Mouse (Mus musculus) cortical plate, adult 2 months (tissue): ENCODE measurements around the gene Cdk14.

Source experiments
- CTCF ChIP-seq: fragments of 200-500 bp; IDR thresholded peaks from 2 replicates; pipeline ENCODE4 v1.5.1; 2011; ENCODE audit warnings: mild to moderate bottlenecking, control low read depth, low read length; ENCODE audit not compliant: insufficient read depth; ENCODE audit errors: extremely low read depth
- POLR2A ChIP-seq: fragments of 200-500 bp; IDR thresholded peaks from 2 replicates; pipeline ENCODE4 v1.6.1; 2011; ENCODE audit warnings: mild to moderate bottlenecking, low read length, control low read depth; ENCODE audit not compliant: insufficient read depth; ENCODE audit errors: extremely low read depth

- TF ChIP-seq CTCF (no peak), POLR2A (no peak)
Measured at GRCm38 (mm10) chr5:5283756-5284430, 136.2 kb downstream of the Cdk14 start.
